Mouse (Mus musculus): Measurements from ENCODE around the gene Dnaja3.

- TF ChIP-seq CTCF (IDR thresholded peaks at IDR 0.05; ENCODE audit: borderline replicate concordance, insufficient read depth, low read depth, low read length) (no peak), POLR2A (IDR thresholded peaks at IDR 0.05; ENCODE audit: borderline replicate concordance, insufficient read depth, low read length) (no peak)
Measured at GRCm38 (mm10) chr16:4608532-4609059, 31.2 kb upstream of the Dnaja3 start.

Measured in cerebellum, adult 2 months (tissue).